Mouse (Mus musculus) MEL (cell line): ENCODE results near the gene Tbx15. TPM values are rescaled to one million over a fixed set of nuclear protein-coding genes. Genes with fewer than 3 reads are reported as not detected.
"Not testable (repeated sequence)": the region's sequence is repeated elsewhere in the genome, so short reads cannot be mapped to it uniquely, and the experiment has no call there.

Experiments
- DNase-seq: peaks from one replicate; pipeline ENCODE4 v3.0.0; 2011; ENCODE audit warnings: low read depth, low spot score
- H3K27ac ChIP-seq: 2 replicates; pipeline ENCODE4 v1.5.1; 2012; ENCODE audit warnings: low read depth, mild to moderate bottlenecking, control low read depth, low read length, moderate library complexity; ENCODE audit not compliant: control insufficient read depth
- H3K27me3 ChIP-seq, 2 experiments: fragments of 150-350 bp in 1 of 2; sonication (generic) in 1 of 2; 2 replicates each; pipeline ENCODE4 v1.6.1; 2012; ENCODE audit warnings: low read length in 2 of 2, mild to moderate bottlenecking in 2 of 2, improper control_type of control experiment in 1 of 2, moderate library complexity in 1 of 2; ENCODE audit not compliant: insufficient read depth in 2 of 2, control insufficient read depth in 1 of 2
- H3K36me3 ChIP-seq, 2 experiments: 2 replicates each; pipeline ENCODE4 v1.6.1; 2012 to 2014; ENCODE audit warnings: low read length in 2 of 2, improper control_type of control experiment in 1 of 2, inconsistent platforms in 1 of 2, mild to moderate bottlenecking in 1 of 2; ENCODE audit not compliant: insufficient read depth in 2 of 2, control insufficient read depth in 1 of 2
- H3K4me1 ChIP-seq, 2 experiments: fragments of 150-350 bp in 1 of 2; sonication (generic) in 1 of 2; 2 replicates each; pipeline ENCODE4 v1.6.1; 2012; ENCODE audit warnings: low read length in 2 of 2, improper control_type of control experiment in 1 of 2, mild to moderate bottlenecking in 1 of 2; ENCODE audit not compliant: insufficient read depth in 2 of 2, control insufficient read depth in 1 of 2
- H3K4me3 ChIP-seq, 2 experiments: fragments of 150-350 bp in 1 of 2; sonication (generic) in 1 of 2; 2 replicates each; pipeline ENCODE4 v1.5.1; 2012; ENCODE audit warnings: low read depth in 2 of 2, low read length in 2 of 2, mild to moderate bottlenecking in 2 of 2, moderate library complexity in 2 of 2, control low read depth in 1 of 2, improper control_type of control experiment in 1 of 2; ENCODE audit not compliant: control insufficient read depth in 1 of 2, insufficient read depth in 1 of 2
- H3K79me2 ChIP-seq: 2 replicates; pipeline ENCODE4 v1.6.1; 2012; ENCODE audit warnings: mild to moderate bottlenecking, low read length, moderate library complexity; ENCODE audit not compliant: control insufficient read depth, poor library complexity, insufficient read depth
- H3K9ac ChIP-seq: 2 replicates; pipeline ENCODE4 v1.6.1; 2012; ENCODE audit warnings: low read depth, mild to moderate bottlenecking, control low read depth, low read length, moderate library complexity; ENCODE audit not compliant: control insufficient read depth, poor library complexity, severe bottlenecking
- H3K9me3 ChIP-seq: fragments of 150-350 bp; sonication (generic); replicated peaks from 2 replicates; pipeline ENCODE4 v1.6.1; 2012; ENCODE audit warnings: mild to moderate bottlenecking, low read length, improper control_type of control experiment, moderate library complexity; ENCODE audit not compliant: insufficient read depth
- CHD2 ChIP-seq: IDR thresholded peaks from 2 replicates; pipeline ENCODE4 v1.6.1; 2011; ENCODE audit warnings: low read length, improper control_type of control experiment
- CTCF ChIP-seq, 3 experiments: IDR thresholded peaks in 2 of 3; conservative IDR thresholded peaks in 1 of 3; 2 replicates each; pipeline ENCODE4 v1.5.1; 2011 to 2012; ENCODE audit warnings: low read length in 3 of 3, low read depth in 2 of 3, mild to moderate bottlenecking in 2 of 3, improper control_type of control experiment in 1 of 3, inconsistent platforms in 1 of 3, mixed read lengths in 1 of 3, moderate library complexity in 1 of 3; ENCODE audit not compliant: control insufficient read depth in 1 of 3, insufficient read depth in 1 of 3, poor library complexity in 1 of 3, severe bottlenecking in 1 of 3
- E2F4 ChIP-seq: IDR thresholded peaks from 2 replicates; pipeline ENCODE4 v1.6.1; 2011; ENCODE audit warnings: low read depth, low read length, improper control_type of control experiment, borderline replicate concordance
- ELF1 ChIP-seq: IDR thresholded peaks from 2 replicates; pipeline ENCODE4 v1.6.1; 2014; ENCODE audit warnings: low read depth, mild to moderate bottlenecking, inconsistent platforms, low read length, improper control_type of control experiment, moderate library complexity
- EP300 ChIP-seq, 2 experiments: IDR thresholded peaks; 2 replicates each; pipeline ENCODE4 v1.6.1; 2011; ENCODE audit warnings: improper control_type of control experiment in 2 of 2, low read length in 2 of 2, low read depth in 1 of 2, mild to moderate bottlenecking in 1 of 2
- ETS1 ChIP-seq: IDR thresholded peaks from 2 replicates; pipeline ENCODE4 v1.6.1; 2012; ENCODE audit warnings: low read depth, mild to moderate bottlenecking, inconsistent platforms, low read length, improper control_type of control experiment, moderate library complexity
- GATA1 ChIP-seq: IDR thresholded peaks from 2 replicates; pipeline ENCODE4 v1.6.1; 2011; ENCODE audit warnings: low read depth, low read length, improper control_type of control experiment
- HCFC1 ChIP-seq: IDR thresholded peaks from 2 replicates; pipeline ENCODE4 v1.6.1; 2012; ENCODE audit warnings: low read depth, mild to moderate bottlenecking, inconsistent platforms, low read length, improper control_type of control experiment, moderate library complexity
- MEF2A ChIP-seq: IDR thresholded peaks from 2 replicates; pipeline ENCODE4 v1.6.1; 2014; ENCODE audit warnings: low read depth, mild to moderate bottlenecking, inconsistent platforms, low read length, improper control_type of control experiment; ENCODE audit not compliant: poor library complexity, insufficient replicate concordance, severe bottlenecking; ENCODE audit errors: extremely low read depth
- MYB ChIP-seq: IDR thresholded peaks from 2 replicates; pipeline ENCODE4 v1.6.1; 2011; ENCODE audit warnings: mild to moderate bottlenecking, low read depth, low read length, improper control_type of control experiment
- MYC ChIP-seq: IDR thresholded peaks from 2 replicates; pipeline ENCODE4 v1.6.1; 2011; ENCODE audit warnings: low read depth, mild to moderate bottlenecking, low read length, improper control_type of control experiment, moderate library complexity
- NELFE ChIP-seq: IDR thresholded peaks from 2 replicates; pipeline ENCODE4 v1.6.1; 2011; ENCODE audit warnings: low read depth, low read length, improper control_type of control experiment
- POLR2AphosphoS2 ChIP-seq: IDR thresholded peaks from 2 replicates; pipeline ENCODE4 v1.6.1; 2011; ENCODE audit warnings: low read length, improper control_type of control experiment
- POLR2AphosphoS5 ChIP-seq: IDR thresholded peaks from 2 replicates; pipeline ENCODE4 v1.6.1; 2012; ENCODE audit warnings: low read depth, borderline replicate concordance, mild to moderate bottlenecking, inconsistent platforms, low read length, moderate library complexity, mixed read lengths
- SMC3 ChIP-seq: IDR thresholded peaks from 2 replicates; pipeline ENCODE4 v1.6.1; 2011; ENCODE audit warnings: low read depth, low read length, improper control_type of control experiment
- USF1 ChIP-seq: IDR thresholded peaks from 2 replicates; pipeline ENCODE4 v1.6.1; 2014; ENCODE audit warnings: low read depth, mild to moderate bottlenecking, inconsistent platforms, low read length, improper control_type of control experiment, moderate library complexity
- ZC3H11A ChIP-seq: IDR thresholded peaks from 2 replicates; pipeline ENCODE4 v1.6.1; 2012; ENCODE audit warnings: low read depth, mild to moderate bottlenecking, inconsistent platforms, low read length, improper control_type of control experiment
- ZKSCAN1 ChIP-seq: IDR thresholded peaks from 2 replicates; pipeline ENCODE4 v1.6.1; 2012; ENCODE audit warnings: low read depth, mild to moderate bottlenecking, inconsistent platforms, low read length, improper control_type of control experiment, moderate library complexity
- polyA plus RNA-seq, 2 experiments: library from polyadenylated mRNA; stranded (reverse) in 1 of 2; unstranded in 1 of 2; fragments of >175 nt in 1 of 2; fragments of >200 nt in 1 of 2; gene quantifications; 2 replicates each; pipeline versions ENCODE4 v1.2.1 to v1.2.4; 2012; ENCODE audit warnings: low replicate concordance in 2 of 2, low read depth in 1 of 2; ENCODE audit not compliant: insufficient read length in 2 of 2, insufficient read depth in 1 of 2, missing spikeins in 1 of 2
- total RNA-seq: library from RNA; depleted of rRNA; stranded (reverse); fragments of 300-350 nt; gene quantifications from 2 replicates; pipeline ENCODE4 v1.2.3, GENCODE M21; 2012

The Tbx15 gene
- total and polyA plus RNA-seq, 3 experiments = 8.9 to 13.0 TPM; not detected in 1

DNA sequence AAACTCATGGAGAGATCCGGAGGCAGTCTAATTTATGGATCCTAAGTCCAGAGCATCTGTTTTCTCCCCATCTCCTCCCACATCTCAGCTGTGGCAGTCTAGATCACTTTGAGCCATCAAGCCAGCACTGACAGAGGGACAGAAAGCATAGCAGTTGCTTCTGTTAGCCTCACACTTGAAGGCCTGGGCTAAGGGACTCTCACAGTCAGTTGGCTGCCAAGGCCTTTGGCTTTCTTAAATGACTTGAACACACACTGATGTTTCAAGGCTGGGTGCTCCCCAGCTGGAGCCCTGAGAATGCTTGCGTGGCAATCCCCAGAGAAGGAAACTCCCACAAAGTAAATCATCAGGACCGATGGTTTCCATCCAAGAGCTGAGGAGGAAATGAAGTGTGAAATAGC is 52.4 kb downstream of the Tbx15 start:
- H3K9ac ChIP-seq = no peak overlapping the region
- H3K4me1 ChIP-seq = peaks cover 5 to 13% of the 10 kb centered on the region in 2 experiments; a peak in 3 of 4 replicates
- no peak overlapping the region for H3K4me3 ChIP-seq
- H3K27ac ChIP-seq = no peak overlapping the region
- no peaks in the 10 kb centered on the region for H3K27me3 ChIP-seq
- no peaks in the 10 kb centered on the region for H3K79me2 ChIP-seq
- no peak for DNase-seq
- no peak for TF ChIP-seq POLR2AphosphoS5
- TF ChIP-seq ZKSCAN1 = no peak
- TF ChIP-seq ELF1 = no peak
- TF ChIP-seq MYB = no peak
- no peak for TF ChIP-seq ZC3H11A
- no peaks in the 10 kb centered on the region for H3K9me3 ChIP-seq
- peaks cover 0 to 14% of the 10 kb centered on the region in 2 experiments; a peak in 3 of 4 replicates for H3K36me3 ChIP-seq

DNA sequence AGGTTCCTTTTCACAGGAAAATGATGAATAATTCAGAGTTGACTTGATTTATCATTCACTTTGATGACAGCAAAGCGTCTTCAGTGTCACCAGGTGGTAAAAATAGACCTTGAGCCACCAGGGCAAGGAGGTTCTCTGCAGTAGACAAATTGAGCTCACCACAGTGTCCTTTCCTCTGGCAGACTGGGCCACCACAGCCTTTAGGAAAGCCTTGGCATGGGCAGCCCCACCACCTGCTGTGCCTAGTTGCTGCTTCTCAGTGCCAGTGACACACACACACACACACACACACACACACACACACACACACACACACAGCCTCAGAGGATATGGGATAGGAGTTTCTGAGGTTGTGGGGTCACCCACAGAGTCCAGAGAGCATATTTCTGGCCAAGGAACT is 54.0 kb downstream of the Tbx15 start:
- not testable (repeated sequence) for H3K9me3 ChIP-seq, H3K9ac ChIP-seq, DNase-seq, H3K27me3 ChIP-seq, H3K4me3 ChIP-seq, H3K27ac ChIP-seq, H3K79me2 ChIP-seq
- Histone ChIP-seq H3K4me1 (peaks cover 5 to 13% of the 10 kb centered on the region in 2 experiments; a peak in 3 of 4 replicates), H3K36me3 (peaks cover 0 to 14% of the 10 kb centered on the region in 2 experiments; a peak in 3 of 4 replicates)

DNA sequence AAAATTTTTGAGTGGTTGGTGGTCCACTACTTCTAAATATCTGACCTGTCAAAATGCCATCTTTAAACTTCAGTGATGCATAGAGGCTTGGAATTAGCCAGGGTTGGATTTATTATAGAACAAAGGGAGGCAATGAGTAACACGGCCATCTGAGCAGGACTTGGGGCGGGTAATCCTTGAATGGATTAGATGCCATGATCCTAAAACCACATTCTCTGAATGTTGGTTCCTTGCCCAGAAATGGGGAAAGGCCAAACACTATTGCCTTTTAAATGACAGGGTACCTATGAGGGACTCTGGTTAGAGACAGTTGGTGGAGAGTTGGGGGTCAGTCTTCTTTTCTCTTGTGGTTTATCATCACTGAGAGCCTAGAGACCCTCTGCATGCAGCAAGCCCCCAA is 55.1 kb downstream of the Tbx15 start:
- H3K27ac ChIP-seq = no peak overlapping the region
- TF ChIP-seq HCFC1 (no peak), USF1 (no peak), CHD2 (no peak)
- DNase-seq = no peak

DNA sequence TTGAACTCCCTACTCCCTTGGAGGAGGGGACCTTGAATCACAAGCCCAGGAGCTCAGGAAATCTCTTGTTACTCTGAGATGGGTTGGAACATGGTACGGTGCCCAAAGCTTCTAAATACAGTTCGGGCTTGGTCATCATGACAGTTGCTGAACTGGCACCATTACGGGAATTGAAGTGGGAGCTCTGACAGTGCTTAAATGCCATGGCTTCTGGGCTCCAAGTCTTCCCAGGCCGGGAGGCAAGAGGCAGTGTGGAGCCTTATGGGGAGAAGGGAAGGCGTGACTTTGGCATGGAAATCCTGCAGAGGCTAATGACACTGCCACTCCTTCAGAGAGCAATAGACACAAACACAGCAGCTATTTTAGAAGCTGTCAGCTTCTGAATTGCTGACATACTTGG is 56.0 kb downstream of the Tbx15 start:
- no peak for DNase-seq
- TF ChIP-seq MYC (no peak), ETS1 (no peak), HCFC1 (no peak), EP300 (IDR thresholded peaks at IDR 0.05; ENCODE audit: low read depth in 1 of 2, low read length in 2 of 2) (no peak), POLR2AphosphoS2 (no peak), MEF2A (no peak), E2F4 (no peak), CTCF (IDR thresholded peaks at IDR 0.05 in 2 of 3, conservative IDR thresholded peaks at IDR 0.05 in 1 of 3; ENCODE audit: control insufficient read depth in 1 of 3, insufficient read depth in 1 of 3, low read depth in 2 of 3, low read length in 3 of 3, poor library complexity in 1 of 3, severe bottlenecking in 1 of 3) (no peak), NELFE (no peak), SMC3 (no peak), MYB (no peak), GATA1 (no peak)
- Histone ChIP-seq H3K36me3 (peaks cover 0 to 4% of the 10 kb centered on the region in 2 experiments; a peak in 3 of 4 replicates), H3K9ac (no peak overlapping the region), H3K9me3 (no peaks in the 10 kb centered on the region), H3K4me3 (no peak overlapping the region), H3K27me3 (no peaks in the 10 kb centered on the region), H3K27ac (no peak overlapping the region), H3K79me2 (no peaks in the 10 kb centered on the region), H3K4me1 (peaks cover 0 to 3% of the 10 kb centered on the region in 2 experiments; a peak in 3 of 4 replicates)

More for the DNA sequence above, 55.1 kb downstream of the Tbx15 start:
- peaks cover 0 to 10% of the 10 kb centered on the region in 2 experiments; a peak in 3 of 4 replicates for H3K36me3 ChIP-seq
- H3K79me2 ChIP-seq = no peaks in the 10 kb centered on the region
- H3K4me1 ChIP-seq = peaks cover 5 to 10% of the 10 kb centered on the region in 2 experiments
- H3K9me3 ChIP-seq = no peaks in the 10 kb centered on the region
- no peak overlapping the region for H3K4me3 ChIP-seq
- no peaks in the 10 kb centered on the region for H3K27me3 ChIP-seq
- no peak overlapping the region for H3K9ac ChIP-seq
